9 mouse cellular contexts compared by ENCODE assay signal in genomic region chr19:12591908-12592307, GRCm38 (mm10). TPM values are rescaled to one million over a fixed set of nuclear protein-coding genes. Genes with fewer than 3 reads are reported as not detected.
DNase-seq lines count a peak whose midpoint lies in the region; ATAC-seq and TF ChIP-seq lines count a peak whose summit lies in the region.
"Had no signal": no experiment of that assay in that cellular context is flagged by ENCODE, and none has a peak within 500 bp of the region (broad histone marks: within the 10 kb centered on the region; RNA-seq: fewer than 3 reads in every experiment).

No protein-coding gene starts in this region.

- TF ChIP-seq CTCF in Patski (IDR thresholded peaks at IDR 0.05) = peak; percentile 84

- CTCF ChIA-PET in Patski (lab: Charles Lee) = interaction anchor here (0.6 to 2.5 kb wide), 8 partner anchors 66 to 238 kb away, joined by 3 to 11 read pairs (median 3); no protein-coding TSS in a partner anchor

- ATAC-seq in Patski = peak; percentile 33
- ATAC-seq in hindbrain, embryonic 14.5 days (ENCODE audit: low FRiP score) = peak; percentile 62; the same call in 1 of the 2 replicates
- ATAC-seq in midbrain, embryonic 13.5 days = peak; percentile 54

- peaks cover 6% of the 10 kb centered on the region; the same call in 1 of the 2 replicates for H3K4me1 ChIP-seq in hindbrain, embryonic 14.5 days (replicated peaks; ENCODE audit: control insufficient read depth, insufficient read depth, low read length)
- peaks cover 5% of the 10 kb centered on the region for H3K4me1 ChIP-seq in midbrain, embryonic 13.5 days (replicated peaks)
- H3K4me1 ChIP-seq: embryonic facial prominence, embryonic 12.5 days had no signal

- no peaks in the 10 kb centered on the region for H3K9me3 ChIP-seq in hindbrain, embryonic 14.5 days (ENCODE audit: control insufficient read depth, low read length)
- no peaks in the 10 kb centered on the region for H3K9me3 ChIP-seq in midbrain, embryonic 13.5 days
- H3K9me3 ChIP-seq: embryonic facial prominence, embryonic 12.5 days had no signal

- H3K4me2 ChIP-seq in hindbrain, embryonic 14.5 days (replicated peaks) = no peak overlapping the region
- no peak overlapping the region for H3K4me2 ChIP-seq in midbrain, embryonic 13.5 days (replicated peaks)
- H3K4me2 ChIP-seq: embryonic facial prominence, embryonic 12.5 days had no signal

- peak; percentile 30 for DNase-seq in 3134 (ENCODE audit: extremely low read depth, insufficient read length, low spot score)
- no peak for DNase-seq in Patski (ENCODE audit: low read depth, low spot score)
- DNase-seq in cerebellum, postnatal 25 days = peak; percentile 61 to 76
- peak; percentile 42 to 69 for DNase-seq in frontal cortex, postnatal 14 days (ENCODE audit: low spot score in 2 of 2)
- peak; percentile 87 for DNase-seq in hindbrain, embryonic 14.5 days (ENCODE audit: low spot score)
- DNase-seq in left cerebral cortex, postnatal 25 days (ENCODE audit: low spot score in 2 of 2) = peak; percentile 78 to 82
- peak; percentile 68 to 70 for DNase-seq in spleen, postnatal 36 days (ENCODE audit: low spot score in 2 of 2)

- no peak overlapping the region for H3K9ac ChIP-seq in hindbrain, embryonic 14.5 days
- no peak overlapping the region for H3K9ac ChIP-seq in midbrain, embryonic 13.5 days (replicated peaks)
- H3K9ac ChIP-seq: embryonic facial prominence, embryonic 12.5 days had no signal

- intact Hi-C loops in left cerebral cortex, postnatal 25 days (cut with DNase I) = loop anchor here (1.0 to 10.0 kb wide), 4 partner anchors 74 to 581 kb away; no protein-coding TSS in a partner anchor

- 17% methylated on average over 1 of the region's 1 CpGs for whole genome bisulfite sequencing in hindbrain, embryonic 14.5 days
- WGBS in midbrain, embryonic 13.5 days = 8% methylated on average over 1 of the region's 1 CpGs

- H3K4me3 ChIP-seq in hindbrain, embryonic 14.5 days (replicated peaks; ENCODE audit: low read length) = no peak overlapping the region
- H3K4me3 ChIP-seq in midbrain, embryonic 13.5 days (replicated peaks) = no peak overlapping the region
- H3K4me3 ChIP-seq: embryonic facial prominence, embryonic 12.5 days had no signal

- H3K27ac ChIP-seq in hindbrain, embryonic 14.5 days = no peak overlapping the region
- H3K27ac ChIP-seq in midbrain, embryonic 13.5 days = no peak overlapping the region
- H3K27ac ChIP-seq: embryonic facial prominence, embryonic 12.5 days had no signal

- no peaks in the 10 kb centered on the region for H3K36me3 ChIP-seq in hindbrain, embryonic 14.5 days (replicated peaks; ENCODE audit: control insufficient read depth, insufficient read depth)
- H3K36me3 ChIP-seq in midbrain, embryonic 13.5 days = 0 out of 2 replicates have a peak, but pooled peaks cover 5% of the 10 kb centered on the region

- in situ Hi-C loops in Patski (cut with MboI; ENCODE audit: low pct_unique_long_range_greater_than_20kb) = loop anchor here (5.0 kb wide), 3 partner anchors 75 to 210 kb away; no protein-coding TSS in a partner anchor

- POLR2A ChIA-PET in Patski (lab: Charles Lee) = no interaction called here

- H3K27me3 ChIP-seq in Patski = peaks cover 7% of the 10 kb centered on the region
- H3K27me3 ChIP-seq in hindbrain, embryonic 14.5 days (ENCODE audit: control insufficient read depth, insufficient read depth, low read length) = peaks cover 4% of the 10 kb centered on the region; the same call in 1 of the 2 replicates
- H3K27me3 ChIP-seq in midbrain, embryonic 13.5 days = no peaks in the 10 kb centered on the region

RNA-seq across cellular contexts. Expression of gene Gm4952, which starts 7.9 kb away (rescaled TPM):
- polyA plus RNA-seq in Patski (2021) = 0.04 TPM
- not detected in 2 replicates for polyA plus RNA-seq in hindbrain, embryonic 14.5 days (2014; fragmentation: Nextera tagmentation; extraction: Ambion mirVana)
- under 1 TPM in 1 of 2 experiments, not detected in 1; 0.14 TPM for total RNA-seq in left cerebral cortex, postnatal 25 days (2021)
- polyA plus RNA-seq in midbrain, embryonic 13.5 days (2015; fragmentation: Nextera tagmentation; extraction: Ambion mirVana) = not detected in 2 replicates

RNA-seq across cellular contexts. Expression of gene Glyat, which starts 41.2 kb away (rescaled TPM):
- 0.64 TPM for polyA plus RNA-seq in Patski (2021)
- polyA plus RNA-seq in hindbrain, embryonic 14.5 days (2014; fragmentation: Nextera tagmentation; extraction: Ambion mirVana) = not detected in 2 replicates
- not detected for total RNA-seq in left cerebral cortex, postnatal 25 days (2021)
- not detected in 2 replicates for polyA plus RNA-seq in midbrain, embryonic 13.5 days (2015; fragmentation: Nextera tagmentation; extraction: Ambion mirVana)
- polyA plus RNA-seq: embryonic facial prominence, embryonic 12.5 days had no signal

RNA-seq across cellular contexts. Expression of gene Fam111a, which starts 46.4 kb away (rescaled TPM):
- polyA plus RNA-seq in Patski (2021) = 0.01 TPM
- 7.1 and 7.5 TPM in 2 replicates for polyA plus RNA-seq in hindbrain, embryonic 14.5 days (2014; fragmentation: Nextera tagmentation; extraction: Ambion mirVana)
- 1 to 10 TPM; 1.8 to 2.6 TPM for total RNA-seq in left cerebral cortex, postnatal 25 days (2021)
- polyA plus RNA-seq in midbrain, embryonic 13.5 days (2015; fragmentation: Nextera tagmentation; extraction: Ambion mirVana) = 9.5 TPM in 2 replicates
